ENCODE assay signal across 7 mouse cellular contexts in genomic region chr5:35971841-35972578, GRCm38 (mm10).
DNase-seq lines count a peak whose midpoint lies in the region.

No protein-coding gene starts in this region.

- DNase-seq in CD8-positive naive resting alpha-beta T cell, adult 2 months (ENCODE audit: low read depth in 2 of 2, low spot score in 2 of 2) = peak; percentile 41 to 51
- DNase-seq in NIH3T3 (ENCODE audit: low read depth) = peak; percentile 90
- DNase-seq in cerebellum, postnatal 14 days = peak; percentile 85 to 90
- peak; percentile 65 to 79 for DNase-seq in gastrocnemius, postnatal 36 days
- peak; percentile 88 for DNase-seq in kidney, postnatal 10 days
- DNase-seq in lung, postnatal 36 days = peak; percentile 83
- peak; percentile 26 to 54 for DNase-seq in spleen, postnatal 14 days (ENCODE audit: low spot score in 2 of 2)

- intact Hi-C loops in gastrocnemius, postnatal 36 days (cut with DNase I) = loop anchor here (1.0 to 10.0 kb wide), 2 partner anchors 84 to 227 kb away; no protein-coding TSS in a partner anchor

Comparison
In these comparisons a context has a peak if more than half of its experiments do, and no peak if none do; other contexts are left out.
1. Peak in every context shown above with its lines: DNase-seq.
2. DNase-seq: peak in every context shown above with its lines; median percentile 90 in NIH3T3; 88 in kidney, postnatal 10 days; 88 in cerebellum, postnatal 14 days; 83 in lung, postnatal 36 days; 72 in gastrocnemius, postnatal 36 days; 46 in CD8-positive naive resting alpha-beta T cell, adult 2 months; 40 in spleen, postnatal 14 days.